Mouse (Mus musculus): ENCODE measurements at regions not wholly inside any gene's neighbourhood (a gene's known extent, or its start where the extent isn't known, plus 50 kb on each side); places are given as distances from the start of the nearest gene placed in this dataset.
A peak's percentile ranks its signal among the peaks of the same experiment; 100 is the strongest.

DNA sequence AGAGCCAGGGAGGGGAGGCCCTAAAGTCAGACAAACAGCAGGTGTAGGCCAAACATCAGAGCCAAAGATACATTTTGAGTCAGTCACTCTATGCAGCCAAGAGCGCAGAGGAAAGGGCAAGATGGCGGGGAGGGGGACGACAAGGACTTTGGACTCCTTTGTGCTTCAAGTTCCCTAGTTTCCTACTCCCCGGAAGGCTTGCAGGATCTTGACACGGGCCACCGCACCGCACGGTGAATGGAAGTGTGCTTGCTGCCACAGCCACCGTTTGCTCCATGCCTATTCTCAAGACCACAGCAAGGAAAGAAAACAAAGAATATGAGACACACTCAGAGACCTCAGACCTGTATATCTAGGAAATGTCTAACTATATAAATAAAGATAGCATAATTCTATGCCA lies 86.8 kb upstream of the Slc45a1 start:
- Histone ChIP-seq H3K4me1 (ENCODE audit: control insufficient read depth, insufficient read depth, low read length) (no peaks in the 10 kb centered on the region), H3K36me3 (ENCODE audit: control insufficient read depth, insufficient read depth, low read length) (no peaks in the 10 kb centered on the region), H3K4me3 (ENCODE audit: control insufficient read depth, low read depth, low read length) (no peak overlapping the region), H3K27me3 (ENCODE audit: control insufficient read depth, insufficient read depth, low read length) (no peaks in the 10 kb centered on the region), H3K27ac (ENCODE audit: control insufficient read depth, insufficient read depth, low read depth, low read length) (no peak overlapping the region)
- no peak for TF ChIP-seq POLR2A (IDR thresholded peaks at IDR 0.05; ENCODE audit: control insufficient read depth, low read depth, low read length)
- no peak for TF ChIP-seq CTCF (IDR thresholded peaks at IDR 0.05; ENCODE audit: control insufficient read depth, insufficient read depth, insufficient replicate concordance, low read depth, low read length)

DNA sequence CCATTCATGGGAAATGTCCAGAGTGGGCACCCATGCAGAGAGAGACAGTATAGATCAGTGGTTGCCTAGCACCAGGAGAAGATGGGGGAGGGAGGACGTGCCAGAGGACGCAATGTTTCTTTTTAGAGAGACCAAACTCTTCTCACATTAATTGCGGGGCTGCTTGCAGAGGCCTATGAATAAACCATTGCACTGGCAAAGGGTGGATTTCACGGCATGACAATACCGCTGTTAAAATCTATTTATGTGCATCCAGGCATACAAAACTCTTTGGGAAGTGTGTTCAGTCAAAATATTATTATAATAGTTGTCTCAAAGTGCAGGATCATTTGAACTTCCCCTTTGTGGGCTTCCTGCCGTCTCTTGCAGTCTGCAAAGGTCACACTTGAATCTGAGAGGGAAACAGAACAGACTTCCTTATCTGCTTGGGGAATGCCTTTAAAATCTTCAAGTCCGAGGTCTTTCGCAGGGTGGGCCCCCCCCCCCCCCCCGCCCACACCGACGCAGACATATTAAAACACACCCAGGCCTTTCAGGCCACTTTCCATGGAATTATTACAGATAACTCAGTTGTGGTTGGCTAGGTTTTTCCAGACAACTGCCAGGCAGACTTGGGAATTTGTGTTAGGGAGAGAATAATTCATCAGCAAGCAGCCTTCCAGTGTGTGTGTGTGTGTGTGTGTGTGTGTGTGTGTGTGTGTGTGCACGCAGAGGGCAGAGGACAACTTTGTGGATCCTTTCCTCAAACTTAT lies 78.3 kb upstream of the Slc45a1 start:
- Histone ChIP-seq H3K27me3 (ENCODE audit: control insufficient read depth, insufficient read depth, low read length) (no peaks in the 10 kb centered on the region), H3K4me1 (ENCODE audit: control insufficient read depth, insufficient read depth, low read length) (no peaks in the 10 kb centered on the region), H3K36me3 (ENCODE audit: control insufficient read depth, insufficient read depth, low read length) (no peaks in the 10 kb centered on the region), H3K27ac (ENCODE audit: control insufficient read depth, insufficient read depth, low read depth, low read length) (no peak overlapping the region), H3K4me3 (ENCODE audit: control insufficient read depth, low read depth, low read length) (no peak overlapping the region)
- TF ChIP-seq POLR2A (IDR thresholded peaks at IDR 0.05; ENCODE audit: control insufficient read depth, low read depth, low read length) (no peak), CTCF (IDR thresholded peaks at IDR 0.05; ENCODE audit: control insufficient read depth, insufficient read depth, insufficient replicate concordance, low read depth, low read length) (no peak)

DNA sequence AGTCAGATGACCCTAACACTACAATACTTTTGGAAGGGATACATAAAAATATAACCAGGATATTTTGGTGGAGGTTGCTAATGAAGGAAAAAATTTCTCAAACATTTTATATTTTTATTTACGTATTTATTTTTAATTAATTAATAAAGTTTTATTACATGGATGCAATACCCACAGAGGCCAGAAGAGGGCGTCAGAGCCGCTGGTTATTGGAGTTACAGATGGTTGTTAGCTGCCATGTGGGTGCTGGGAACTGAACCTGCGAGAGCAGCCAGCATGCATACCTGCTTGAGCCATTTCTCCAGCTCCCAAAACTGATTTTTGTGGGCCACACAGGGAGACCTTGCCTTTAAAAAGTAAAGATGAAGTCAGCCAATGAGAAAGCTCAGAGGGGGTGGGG lies 74.6 kb upstream of the Slc45a1 start:
- no peak for TF ChIP-seq POLR2A (IDR thresholded peaks at IDR 0.05; ENCODE audit: control insufficient read depth, low read depth, low read length)
- peak; percentile 45; the same call in 1 of the 2 replicates for TF ChIP-seq CTCF (IDR thresholded peaks at IDR 0.05; ENCODE audit: control insufficient read depth, insufficient read depth, insufficient replicate concordance, low read depth, low read length)
- no peaks in the 10 kb centered on the region for H3K36me3 ChIP-seq (ENCODE audit: control insufficient read depth, insufficient read depth, low read length)
- no peak overlapping the region for H3K4me3 ChIP-seq (ENCODE audit: control insufficient read depth, low read depth, low read length)
- peaks cover 7% of the 10 kb centered on the region; the same call in 1 of the 2 replicates for H3K4me1 ChIP-seq (ENCODE audit: control insufficient read depth, insufficient read depth, low read length)
- no peak overlapping the region for H3K27ac ChIP-seq (ENCODE audit: control insufficient read depth, insufficient read depth, low read depth, low read length)
- no peaks in the 10 kb centered on the region for H3K27me3 ChIP-seq (ENCODE audit: control insufficient read depth, insufficient read depth, low read length)

DNA sequence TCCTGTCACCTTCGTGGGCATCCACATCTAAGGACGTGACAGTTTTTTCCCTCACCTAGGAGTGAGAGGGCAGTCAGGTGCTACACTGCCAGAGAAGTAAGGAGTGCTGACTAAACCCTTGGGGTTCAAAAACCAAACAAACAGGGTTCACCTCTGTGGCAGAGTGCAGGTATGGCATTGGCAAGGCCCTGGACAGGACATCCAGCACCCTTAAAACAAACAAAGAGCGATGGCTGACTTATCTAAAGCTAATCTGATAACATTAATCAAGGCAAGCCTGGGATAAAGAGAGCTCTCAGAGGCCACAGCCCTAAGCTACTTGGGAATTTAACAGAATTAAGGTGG lies 74.1 kb upstream of the Slc45a1 start:
- TF ChIP-seq POLR2A (IDR thresholded peaks at IDR 0.05; ENCODE audit: control insufficient read depth, low read depth, low read length) (no peak), CTCF (IDR thresholded peaks at IDR 0.05; ENCODE audit: control insufficient read depth, insufficient read depth, insufficient replicate concordance, low read depth, low read length) (no peak)
- no peaks in the 10 kb centered on the region for H3K36me3 ChIP-seq (ENCODE audit: control insufficient read depth, insufficient read depth, low read length)
- H3K4me1 ChIP-seq (ENCODE audit: control insufficient read depth, insufficient read depth, low read length) = peaks cover 7% of the 10 kb centered on the region; the same call in 1 of the 2 replicates
- H3K27me3 ChIP-seq (ENCODE audit: control insufficient read depth, insufficient read depth, low read length) = no peaks in the 10 kb centered on the region
- no peak overlapping the region for H3K4me3 ChIP-seq (ENCODE audit: control insufficient read depth, low read depth, low read length)
- no peak overlapping the region for H3K27ac ChIP-seq (ENCODE audit: control insufficient read depth, insufficient read depth, low read depth, low read length)

DNA sequence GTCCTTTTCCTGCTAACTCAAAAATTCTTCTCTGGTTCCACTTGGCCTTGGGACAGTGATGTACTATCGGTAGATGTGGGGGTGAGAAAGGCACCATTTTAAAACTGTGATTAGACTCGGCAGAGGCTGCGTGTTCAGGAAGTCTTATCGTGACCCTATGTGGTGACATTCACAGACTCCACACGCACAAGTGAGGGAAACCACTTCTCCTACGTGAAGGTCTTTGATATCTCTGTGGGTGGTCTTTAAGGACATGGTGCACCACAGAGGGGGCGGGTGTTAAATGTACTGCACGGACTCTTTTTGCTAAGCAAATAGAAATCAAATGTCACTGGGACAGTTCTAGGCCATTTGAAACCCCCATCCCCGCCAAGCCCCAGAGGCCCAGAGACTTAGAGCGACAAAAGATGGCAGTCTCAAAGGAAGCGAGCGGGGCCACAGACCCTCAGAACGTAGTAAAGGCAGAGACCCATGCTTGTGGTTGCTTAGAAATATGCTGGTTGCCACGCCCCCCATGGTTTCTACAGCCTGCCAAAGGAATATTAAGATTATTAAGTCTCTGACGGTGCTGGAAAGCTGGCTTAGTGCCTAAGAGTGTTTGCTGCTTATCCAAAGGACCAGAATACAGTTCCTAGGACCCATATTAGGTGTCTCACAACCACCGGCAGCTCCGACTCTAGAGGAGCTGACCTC lies 73.6 kb upstream of the Slc45a1 start:
- Histone ChIP-seq H3K4me1 (ENCODE audit: control insufficient read depth, insufficient read depth, low read length) (peaks cover 7% of the 10 kb centered on the region; the same call in 1 of the 2 replicates), H3K36me3 (ENCODE audit: control insufficient read depth, insufficient read depth, low read length) (no peaks in the 10 kb centered on the region), H3K27me3 (ENCODE audit: control insufficient read depth, insufficient read depth, low read length) (no peaks in the 10 kb centered on the region), H3K27ac (ENCODE audit: control insufficient read depth, insufficient read depth, low read depth, low read length) (no peak overlapping the region), H3K4me3 (ENCODE audit: control insufficient read depth, low read depth, low read length) (no peak overlapping the region)
- no peak for TF ChIP-seq POLR2A (IDR thresholded peaks at IDR 0.05; ENCODE audit: control insufficient read depth, low read depth, low read length)
- TF ChIP-seq CTCF (IDR thresholded peaks at IDR 0.05; ENCODE audit: control insufficient read depth, insufficient read depth, insufficient replicate concordance, low read depth, low read length) = no peak

DNA sequence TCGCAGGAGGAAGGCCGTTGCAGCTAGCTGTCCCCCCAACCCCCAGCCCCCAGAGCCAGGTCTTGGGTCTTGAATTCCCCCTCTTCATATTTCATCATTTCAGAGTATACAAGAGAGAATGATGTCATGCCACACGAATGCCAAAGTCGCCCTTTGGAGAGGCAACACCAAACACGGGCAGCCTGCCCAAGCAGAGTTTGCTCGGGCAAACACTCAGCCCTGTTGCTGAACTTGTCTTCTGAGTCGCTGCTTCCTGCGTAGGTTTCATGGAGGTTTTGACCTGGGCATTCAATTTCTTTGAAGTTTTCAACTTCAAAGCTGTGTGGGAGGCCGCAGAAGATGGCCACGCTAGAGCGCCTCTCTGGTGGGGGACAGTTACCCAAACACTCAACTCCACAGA lies 72.8 kb upstream of the Slc45a1 start:
- no peak for TF ChIP-seq POLR2A (IDR thresholded peaks at IDR 0.05; ENCODE audit: control insufficient read depth, low read depth, low read length)
- TF ChIP-seq CTCF (IDR thresholded peaks at IDR 0.05; ENCODE audit: control insufficient read depth, insufficient read depth, insufficient replicate concordance, low read depth, low read length) = no peak
- H3K27me3 ChIP-seq (ENCODE audit: control insufficient read depth, insufficient read depth, low read length) = no peaks in the 10 kb centered on the region
- H3K4me3 ChIP-seq (ENCODE audit: control insufficient read depth, low read depth, low read length) = no peak overlapping the region
- no peaks in the 10 kb centered on the region for H3K36me3 ChIP-seq (ENCODE audit: control insufficient read depth, insufficient read depth, low read length)
- no peak overlapping the region for H3K27ac ChIP-seq (ENCODE audit: control insufficient read depth, insufficient read depth, low read depth, low read length)
- H3K4me1 ChIP-seq (ENCODE audit: control insufficient read depth, insufficient read depth, low read length) = peaks cover 9% of the 10 kb centered on the region

DNA sequence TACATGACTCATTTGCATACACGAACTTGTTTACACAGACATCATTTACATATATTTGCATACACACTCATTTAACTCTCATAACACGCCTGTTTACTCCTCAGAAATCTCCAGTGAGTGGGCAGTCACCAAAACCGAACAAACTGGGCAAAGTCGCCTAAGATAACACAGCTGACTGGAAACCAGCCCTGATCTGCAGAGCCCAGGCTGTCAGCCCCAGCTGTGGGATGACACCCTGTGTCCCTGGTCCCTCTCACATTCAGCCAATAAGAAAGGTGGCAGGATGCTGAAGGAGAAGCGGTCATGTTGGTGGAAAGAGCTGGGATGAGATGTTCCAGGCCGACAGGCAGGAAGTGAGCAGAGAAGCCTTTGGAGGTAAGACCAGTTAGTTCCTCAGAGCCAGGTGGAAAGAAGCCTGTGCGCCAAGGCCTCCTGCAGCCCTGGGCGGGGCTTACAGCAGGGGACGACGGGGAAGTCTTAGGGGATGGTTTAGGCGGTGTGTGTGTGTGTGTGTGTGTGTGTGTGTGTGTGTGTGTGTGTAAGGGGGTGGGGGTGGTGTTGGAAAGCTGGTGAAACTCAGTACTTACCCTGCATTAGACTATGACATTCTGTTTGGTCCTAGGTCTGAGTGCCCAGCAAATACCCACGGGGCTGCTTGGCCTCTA lies 69.8 kb upstream of the Slc45a1 start:
- Histone ChIP-seq H3K4me1 (ENCODE audit: control insufficient read depth, insufficient read depth, low read length) (peaks cover 12% of the 10 kb centered on the region), H3K36me3 (ENCODE audit: control insufficient read depth, insufficient read depth, low read length) (no peaks in the 10 kb centered on the region), H3K4me3 (ENCODE audit: control insufficient read depth, low read depth, low read length) (no peak overlapping the region), H3K27ac (ENCODE audit: control insufficient read depth, insufficient read depth, low read depth, low read length) (no peak overlapping the region), H3K27me3 (ENCODE audit: control insufficient read depth, insufficient read depth, low read length) (no peaks in the 10 kb centered on the region)
- TF ChIP-seq POLR2A (IDR thresholded peaks at IDR 0.05; ENCODE audit: control insufficient read depth, low read depth, low read length) = no peak
- TF ChIP-seq CTCF (IDR thresholded peaks at IDR 0.05; ENCODE audit: control insufficient read depth, insufficient read depth, insufficient replicate concordance, low read depth, low read length) = no peak
